7 mouse cellular contexts compared by ENCODE assay signal in genomic region chr5:35583221-35583783, GRCm38 (mm10). TPM values are rescaled to one million over a fixed set of nuclear protein-coding genes. Genes with fewer than 3 reads are reported as not detected.
DNase-seq lines count a peak whose midpoint lies in the region; ATAC-seq and TF ChIP-seq lines count a peak whose summit lies in the region.

No protein-coding gene starts in this region.

- peaks cover 1% of the 10 kb centered on the region; the same call in 1 of the 2 replicates for H3K36me3 ChIP-seq in forebrain, embryonic 16.5 days (ENCODE audit: control insufficient read depth, insufficient read depth)
- peaks cover 1% of the 10 kb centered on the region; the same call in 1 of the 2 replicates for H3K36me3 ChIP-seq in lung, postnatal 0 days (ENCODE audit: insufficient read depth, low read length)
- H3K36me3 ChIP-seq in stomach, postnatal 0 days (ENCODE audit: control insufficient read depth, insufficient read depth, low read length), result no peaks in the 10 kb centered on the region

- H3K27ac ChIP-seq in forebrain, embryonic 16.5 days (ENCODE audit: low read length), result 0 out of 2 replicates have a peak overlapping the region, but pooled peaks have one; percentile 24
- H3K27ac ChIP-seq in lung, postnatal 0 days (ENCODE audit: low read length), result peak overlapping the region; percentile 88
- peak overlapping the region; percentile 82 for H3K27ac ChIP-seq in stomach, postnatal 0 days (replicated peaks)

- DNase-seq in A20 (ENCODE audit: low read depth, low spot score), result peak; percentile 85
- DNase-seq in lung, postnatal 0 days (ENCODE audit: low spot score), result no peak
- no peak for DNase-seq in stomach, postnatal 0 days (ENCODE audit: low spot score)
- DNase-seq in right cerebral cortex, postnatal 36 days (ENCODE audit: low spot score in 2 of 2), result no peak
- DNase-seq in left cerebral cortex, adult 18-20 months (ENCODE audit: low spot score in 2 of 2), result no peak

- peak overlapping the region; percentile 76 for H3K9ac ChIP-seq in forebrain, embryonic 16.5 days (replicated peaks; ENCODE audit: low read depth, low read length)
- H3K9ac ChIP-seq in lung, postnatal 0 days (replicated peaks; ENCODE audit: low read depth), result peak overlapping the region; percentile 50
- peak overlapping the region; percentile 62 for H3K9ac ChIP-seq in stomach, postnatal 0 days (ENCODE audit: low read length)

- ATAC-seq in CD4-positive, CD25-positive, alpha-beta regulatory T cell, adult 4 months, result peak; percentile 50
- no peak for ATAC-seq in forebrain, embryonic 16.5 days
- ATAC-seq in lung, postnatal 0 days, result no peak
- ATAC-seq in stomach, postnatal 0 days (ENCODE audit: low FRiP score, low TSS enrichment), result no peak; the same call in 1 of the 2 replicates

- peak overlapping the region; percentile 82 for H3K4me2 ChIP-seq in forebrain, embryonic 16.5 days (ENCODE audit: low read length)
- H3K4me2 ChIP-seq in lung, postnatal 0 days (replicated peaks; ENCODE audit: low read depth, low read length), result peak overlapping the region; percentile 68
- peak overlapping the region; percentile 59 for H3K4me2 ChIP-seq in stomach, postnatal 0 days (replicated peaks; ENCODE audit: low read depth)

- H3K27me3 ChIP-seq in forebrain, embryonic 16.5 days (replicated peaks; ENCODE audit: control insufficient read depth, insufficient read depth, low read length), result no peaks in the 10 kb centered on the region
- H3K27me3 ChIP-seq in lung, postnatal 0 days (replicated peaks; ENCODE audit: insufficient read depth, low read length), result no peaks in the 10 kb centered on the region
- no peaks in the 10 kb centered on the region for H3K27me3 ChIP-seq in stomach, postnatal 0 days (ENCODE audit: control insufficient read depth, insufficient read depth, low read length)

- TF ChIP-seq EP300 in lung, postnatal 0 days (IDR thresholded peaks at IDR 0.05), result 0 out of 2 replicates have a peak, but pooled peaks have one; percentile 4
- no peak for TF ChIP-seq EP300 in stomach, postnatal 0 days (optimal IDR thresholded peaks at IDR 0.05)

- TF ChIP-seq CTCF in lung, postnatal 0 days (IDR thresholded peaks at IDR 0.05), result no peak
- no peak for TF ChIP-seq CTCF in stomach, postnatal 0 days (IDR thresholded peaks at IDR 0.05; ENCODE audit: low read depth)

- peak overlapping the region; percentile 73 for H3K4me3 ChIP-seq in forebrain, embryonic 16.5 days (replicated peaks; ENCODE audit: low read length)
- peak overlapping the region; percentile 60 for H3K4me3 ChIP-seq in lung, postnatal 0 days (ENCODE audit: low read depth, low read length)
- H3K4me3 ChIP-seq in stomach, postnatal 0 days (ENCODE audit: low read depth, low read length), result peak overlapping the region; percentile 66

- WGBS in forebrain, embryonic 16.5 days, result 4% methylated on average over 17 of the region's 17 CpGs
- 2% methylated on average over 17 of the region's 17 CpGs for WGBS in lung, postnatal 0 days
- WGBS in stomach, postnatal 0 days, result under 1% methylated on average over 17 of the region's 17 CpGs

- no peaks in the 10 kb centered on the region for H3K9me3 ChIP-seq in forebrain, embryonic 16.5 days (ENCODE audit: control insufficient read depth, low read length)
- no peaks in the 10 kb centered on the region for H3K9me3 ChIP-seq in lung, postnatal 0 days (ENCODE audit: low read length)
- H3K9me3 ChIP-seq in stomach, postnatal 0 days (ENCODE audit: control insufficient read depth, low read length), result no peaks in the 10 kb centered on the region

- peaks cover 17% of the 10 kb centered on the region for H3K4me1 ChIP-seq in forebrain, embryonic 16.5 days (replicated peaks; ENCODE audit: control insufficient read depth, insufficient read depth, low read length)
- H3K4me1 ChIP-seq in lung, postnatal 0 days (ENCODE audit: insufficient read depth, low read depth, low read length), result peaks cover 10% of the 10 kb centered on the region; the same call in 1 of the 2 replicates
- H3K4me1 ChIP-seq in stomach, postnatal 0 days (replicated peaks; ENCODE audit: control insufficient read depth, insufficient read depth), result no peaks in the 10 kb centered on the region

RNA-seq across cellular contexts. Expression of gene Acox3, which starts 0.5 kb away (rescaled TPM):
- 10 to 100 TPM; 19.1 to 42.0 TPM for polyA plus RNA-seq in CD4-positive, CD25-positive, alpha-beta regulatory T cell, adult 4 months (2017; shearing (Covaris generic))
- 13.0 and 15.9 TPM in 2 replicates for polyA plus RNA-seq in forebrain, embryonic 16.5 days (2015; fragmentation: Nextera tagmentation; extraction: Ambion mirVana)
- 15.0 and 15.9 TPM in 2 replicates for polyA plus RNA-seq in lung, postnatal 0 days (2015; fragmentation: Nextera tagmentation; extraction: Ambion mirVana)
- polyA plus RNA-seq in stomach, postnatal 0 days (2015; fragmentation: Nextera tagmentation; extraction: Ambion mirVana), result 9.0 and 9.6 TPM in 2 replicates
- total RNA-seq in left cerebral cortex, adult 18-20 months (2021), result 10 to 100 TPM; 30.1 to 33.1 TPM

RNA-seq across cellular contexts. Expression of gene Trmt44, which starts 8.4 kb away (rescaled TPM):
- polyA plus RNA-seq in CD4-positive, CD25-positive, alpha-beta regulatory T cell, adult 4 months (2017; shearing (Covaris generic)), result 1 to 10 TPM; 2.5 to 2.9 TPM
- polyA plus RNA-seq in forebrain, embryonic 16.5 days (2015; fragmentation: Nextera tagmentation; extraction: Ambion mirVana), result 9.1 and 9.3 TPM in 2 replicates
- polyA plus RNA-seq in lung, postnatal 0 days (2015; fragmentation: Nextera tagmentation; extraction: Ambion mirVana), result 3.4 and 4.4 TPM in 2 replicates
- 2.9 and 3.2 TPM in 2 replicates for polyA plus RNA-seq in stomach, postnatal 0 days (2015; fragmentation: Nextera tagmentation; extraction: Ambion mirVana)
- total RNA-seq in left cerebral cortex, adult 18-20 months (2021), result 1 to 10 TPM; 9.0 to 9.7 TPM

RNA-seq across cellular contexts. Expression of gene Cpz, which starts 57.8 kb away (rescaled TPM):
- under 1 TPM in 1 of 2 experiments, not detected in 1; 0.13 TPM for polyA plus RNA-seq in CD4-positive, CD25-positive, alpha-beta regulatory T cell, adult 4 months (2017; shearing (Covaris generic))
- 1.2 and 1.7 TPM in 2 replicates for polyA plus RNA-seq in forebrain, embryonic 16.5 days (2015; fragmentation: Nextera tagmentation; extraction: Ambion mirVana)
- 3.4 and 4.1 TPM in 2 replicates for polyA plus RNA-seq in lung, postnatal 0 days (2015; fragmentation: Nextera tagmentation; extraction: Ambion mirVana)
- polyA plus RNA-seq in stomach, postnatal 0 days (2015; fragmentation: Nextera tagmentation; extraction: Ambion mirVana), result 10.5 and 11.0 TPM in 2 replicates
- total RNA-seq in left cerebral cortex, adult 18-20 months (2021), result under 1 TPM; 0.14 to 0.93 TPM

Comparison
In these comparisons a context has a peak if more than half of its experiments do, and no peak if none do; other contexts are left out.
1. H3K27ac ChIP-seq: peak in every context shown above with its lines; median percentile 88 in lung, postnatal 0 days; 82 in stomach, postnatal 0 days; 24 in forebrain, embryonic 16.5 days.